Mouse (Mus musculus) C2C12 (cell line): ENCODE data around the gene Glt8d2.

ENCODE experiments used
- CTCF ChIP-seq: IDR thresholded peaks from one replicate; pipeline ENCODE4 v1.5.1; 2011; ENCODE audit not compliant: control insufficient read depth, insufficient read depth, insufficient read length
- MYOD1 ChIP-seq: IDR thresholded peaks from one replicate; pipeline ENCODE4 v1.6.1; 2011; ENCODE audit warnings: low read depth; ENCODE audit not compliant: control insufficient read depth, insufficient read length
- USF1 ChIP-seq: IDR thresholded peaks from one replicate; pipeline ENCODE4 v1.6.1; 2011; ENCODE audit warnings: low read depth, mild to moderate bottlenecking, control low read depth, moderate library complexity

- TF ChIP-seq CTCF (peak; percentile 55), USF1 (peak; percentile 34), MYOD1 (no peak)
Measured at GRCm38 (mm10) chr10:82666436-82667234, 23.8 kb downstream of the Glt8d2 start.
